Mouse (Mus musculus) heart, adult 18-20 months (tissue): ENCODE data around the gene Zscan12. TPM values are rescaled to one million over a fixed set of nuclear protein-coding genes. Genes with fewer than 3 reads are reported as not detected.
A peak's percentile ranks its signal among the peaks of the same experiment; 100 is the strongest.

Experiments
- DNase-seq, 2 experiments: peaks; one replicate each; pipeline ENCODE4 v3.0.0; 2021 to 2022; ENCODE audit warnings: mixed read lengths in 1 of 2
- long read RNA-seq, 2 experiments: library from polyadenylated mRNA; stranded (forward); transcript quantifications; one replicate each; pipeline ENCODE4 v2.0.0; 2021
- total RNA-seq, 2 experiments: library from RNA; stranded (reverse); gene quantifications; 2 replicates each; pipeline ENCODE4 v1.2.3; 2021

Zscan12 gene
- 1 to 10 TPM; 5.5 to 5.9 TPM for total RNA-seq
- long read RNA-seq, experiment 1, full-length matches to known transcripts: 2 of 7 reads
- long read RNA-seq, experiment 1, partial matches to known transcripts: 1 of 7 reads
- long read RNA-seq, experiment 1, other reads (novel, unspliced or antisense): 4 of 7 reads
- long read RNA-seq, experiment 2, full-length matches to known transcripts: 1 of 1 reads
- long read RNA-seq, experiment 2, partial matches to known transcripts: 0 of 1 reads
- long read RNA-seq, experiment 2, other reads (novel, unspliced or antisense): 0 of 1 reads

DNA sequence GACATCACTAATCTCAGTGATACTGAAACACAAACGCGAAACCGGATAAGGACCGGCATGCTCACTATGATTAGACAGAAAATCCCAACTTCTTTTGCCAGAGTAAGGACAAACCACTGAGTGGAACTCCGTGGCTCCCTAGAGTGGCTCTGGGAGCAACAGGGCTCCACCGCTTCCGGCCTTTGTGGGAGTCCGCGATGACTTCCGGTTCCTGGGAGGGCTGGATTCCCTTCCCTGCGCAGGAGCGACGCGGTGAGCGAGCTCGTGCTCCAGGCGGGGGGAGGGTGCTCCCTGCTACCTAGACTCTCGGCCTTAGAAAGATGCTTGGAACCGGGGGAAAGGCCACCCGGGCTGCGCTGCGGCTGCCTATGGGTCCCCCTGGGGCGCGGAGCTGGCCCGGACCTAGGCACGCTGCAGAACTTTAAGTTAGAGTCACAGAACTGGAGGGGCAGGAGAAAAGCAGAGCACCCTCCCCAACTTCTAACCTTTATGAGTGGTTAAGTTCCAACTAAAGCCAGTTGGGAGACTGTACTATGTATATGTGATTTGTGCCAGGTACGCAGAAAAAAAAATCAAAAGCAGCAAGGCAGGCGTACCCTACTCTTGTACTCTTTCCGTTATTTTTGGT is at the start of gene Zscan12:
Gene Zscan12 (plus strand): TSS at position 200 of the 628 bp plus-strand sequence.
- DNase-seq: peak; percentile 92 to 96

DNA sequence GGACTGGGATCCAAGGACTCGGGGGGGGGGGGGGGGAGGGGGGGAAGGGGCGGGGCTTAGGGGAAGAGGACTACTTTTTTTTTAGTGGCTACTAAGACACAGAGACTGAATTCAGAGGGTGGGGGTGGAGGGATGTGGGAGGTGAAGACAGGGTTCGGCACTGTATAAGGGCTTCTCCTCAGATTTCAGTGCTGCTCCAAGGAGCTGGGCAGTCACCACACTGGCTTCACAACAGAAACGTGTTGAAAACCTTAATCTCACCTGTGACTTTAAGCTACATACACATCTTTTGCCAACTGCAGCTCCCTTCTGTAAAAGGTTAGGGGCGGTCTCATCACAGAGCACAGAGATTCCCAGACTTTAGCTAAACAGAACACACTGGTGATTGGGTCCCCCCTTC is 49.8 kb upstream of the Zscan12 start:
- DNase-seq: no peak

DNA sequence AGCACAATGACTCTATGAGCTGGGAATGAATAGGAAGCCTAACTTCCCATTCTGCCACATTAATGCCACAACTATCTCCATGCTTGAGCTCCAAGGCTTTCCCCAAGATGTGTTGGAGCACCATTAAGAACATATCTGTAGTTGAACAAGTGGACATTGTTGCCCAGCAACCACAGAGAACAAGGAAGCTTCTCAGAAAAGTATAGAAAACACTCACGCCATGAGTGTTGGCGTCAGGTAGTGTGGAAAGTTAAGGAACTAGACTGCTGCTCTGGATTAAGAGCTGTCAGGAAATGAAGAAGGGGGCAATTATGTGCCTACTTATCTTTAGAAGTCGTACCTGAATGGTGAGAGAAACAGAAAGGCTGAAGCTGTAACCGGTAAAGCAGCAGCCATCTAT is 48.7 kb upstream of the Zscan12 start:
- no peak for DNase-seq

DNA sequence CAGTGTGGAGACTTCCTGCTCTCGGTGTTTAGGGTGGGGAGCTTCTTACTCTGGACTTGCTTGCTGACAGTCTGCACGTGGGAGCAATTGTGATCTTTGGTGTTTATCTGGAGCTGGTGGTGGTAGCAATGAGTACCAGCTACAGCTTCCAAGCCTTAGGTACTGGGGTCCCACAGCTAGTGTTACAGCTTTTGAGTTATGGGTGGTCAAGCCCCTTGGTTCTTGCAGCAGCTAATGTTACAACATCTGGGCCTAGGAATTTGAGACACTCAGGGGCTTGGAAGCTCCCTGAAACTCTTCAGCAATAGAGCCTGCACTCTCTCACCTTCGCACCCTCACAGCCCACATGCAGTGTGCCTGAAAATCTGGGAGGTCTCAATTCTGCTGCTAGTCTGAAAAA is 42.4 kb upstream of the Zscan12 start:
- DNase-seq: no peak

DNA sequence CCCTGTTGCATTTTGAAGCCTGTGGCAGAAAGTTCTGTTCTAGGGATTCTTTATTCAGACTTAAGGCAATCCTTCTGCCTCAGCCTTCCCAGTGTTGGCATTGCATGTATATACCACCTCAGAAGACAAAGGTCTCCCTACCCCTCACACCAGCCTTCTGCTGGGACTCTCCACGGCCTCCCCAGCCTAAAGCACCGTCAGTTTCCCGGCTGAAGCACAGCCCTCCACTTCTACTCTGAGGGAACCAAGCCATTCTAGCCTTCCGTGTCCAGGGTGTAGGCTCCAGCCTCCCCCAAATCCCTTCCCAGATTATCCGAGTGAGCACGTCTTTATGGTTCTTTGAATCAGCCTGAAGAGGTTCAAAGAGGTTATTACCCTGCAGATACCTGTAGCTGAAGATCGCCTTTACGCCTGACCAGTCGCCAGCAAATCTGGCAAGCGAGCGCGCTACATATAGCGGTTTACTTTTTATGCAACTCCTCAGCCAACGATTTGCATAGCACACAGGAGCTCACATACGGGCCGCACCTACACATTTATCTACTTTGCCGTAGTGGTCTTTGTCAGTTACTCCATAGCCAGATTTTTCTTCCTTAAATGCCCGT is 40.6 kb upstream of the Zscan12 start:
- no peak for DNase-seq

DNA sequence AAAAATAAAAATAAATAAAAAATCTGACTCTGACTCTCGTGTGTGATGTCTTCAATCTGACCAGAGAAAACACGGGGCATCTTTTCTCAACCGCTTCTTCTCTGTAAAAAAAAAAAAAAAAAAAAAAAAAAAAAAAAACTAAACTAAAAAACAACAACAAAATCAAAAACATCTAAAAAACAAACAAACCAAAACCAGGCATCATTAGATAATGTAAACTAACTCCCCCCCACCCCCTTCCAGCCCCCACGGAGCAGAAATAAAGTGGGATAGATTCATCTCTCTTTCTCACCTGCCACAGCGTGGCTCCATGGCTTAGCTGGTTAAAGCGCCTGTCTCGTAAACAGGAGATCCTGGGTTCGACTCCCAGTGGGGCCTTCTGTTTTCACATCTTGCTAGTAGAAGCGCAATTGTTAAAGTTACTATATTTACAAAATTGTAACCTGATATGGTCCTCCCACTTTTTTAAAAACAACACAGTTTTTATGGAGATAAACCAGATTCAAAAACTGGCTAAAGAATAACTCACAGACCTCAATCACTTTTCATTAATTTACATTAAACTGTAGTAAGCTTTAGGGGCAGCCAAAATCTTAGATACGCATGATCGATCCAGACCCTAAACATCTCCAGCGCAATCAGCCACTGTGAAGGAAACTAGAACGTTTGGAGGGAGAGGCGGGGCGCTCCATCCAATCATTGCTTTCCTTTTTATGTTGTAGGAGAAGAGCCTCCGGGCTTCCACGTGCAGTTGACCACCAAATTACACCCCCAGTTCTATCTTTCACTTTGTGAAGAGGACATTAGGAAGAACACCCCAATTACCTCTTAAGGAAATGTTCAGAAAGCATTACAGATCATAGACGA is 39.9 kb upstream of the Zscan12 start:
- peak in 1 of 2 experiments; percentile 23 for DNase-seq

DNA sequence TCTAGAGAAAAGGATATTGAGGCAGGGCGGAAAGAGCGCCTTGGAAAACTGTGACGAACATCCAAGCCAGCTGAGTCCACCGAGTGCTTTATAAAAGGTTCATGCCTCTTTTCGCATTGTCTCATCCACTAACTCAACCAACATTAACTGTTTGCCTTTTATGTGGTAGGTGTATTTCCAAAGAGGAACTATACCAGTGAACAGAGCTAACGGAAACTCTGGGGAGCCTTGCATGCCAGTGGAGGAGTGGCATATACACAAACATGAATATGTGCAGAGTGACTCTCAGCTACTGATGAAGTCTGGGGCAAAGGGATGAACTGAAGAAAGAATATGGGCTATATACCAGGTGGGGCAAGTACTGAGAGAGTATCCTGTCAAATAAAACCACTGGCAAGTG is 39.2 kb upstream of the Zscan12 start:
- no peak for DNase-seq

DNA sequence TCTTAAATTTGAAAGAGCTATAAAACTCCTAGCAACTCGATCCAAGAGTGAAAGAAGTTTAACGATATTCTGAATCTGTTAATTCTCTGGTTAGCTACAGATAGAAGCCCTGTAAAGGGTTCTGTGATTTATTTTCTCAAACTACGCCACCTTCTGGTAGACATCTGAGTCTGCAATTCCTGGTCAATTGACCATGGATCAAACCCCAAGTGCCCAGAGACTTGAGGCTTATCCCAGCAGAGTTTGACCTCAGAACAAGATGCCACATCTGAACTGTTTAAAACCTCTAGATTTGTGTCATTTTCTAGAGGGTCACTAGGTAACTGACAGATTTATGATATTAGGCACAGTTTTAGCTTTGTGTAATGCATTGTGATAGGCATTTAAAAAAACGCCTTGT is 36.4 kb upstream of the Zscan12 start:
- peak; percentile 7 to 20 for DNase-seq

DNA sequence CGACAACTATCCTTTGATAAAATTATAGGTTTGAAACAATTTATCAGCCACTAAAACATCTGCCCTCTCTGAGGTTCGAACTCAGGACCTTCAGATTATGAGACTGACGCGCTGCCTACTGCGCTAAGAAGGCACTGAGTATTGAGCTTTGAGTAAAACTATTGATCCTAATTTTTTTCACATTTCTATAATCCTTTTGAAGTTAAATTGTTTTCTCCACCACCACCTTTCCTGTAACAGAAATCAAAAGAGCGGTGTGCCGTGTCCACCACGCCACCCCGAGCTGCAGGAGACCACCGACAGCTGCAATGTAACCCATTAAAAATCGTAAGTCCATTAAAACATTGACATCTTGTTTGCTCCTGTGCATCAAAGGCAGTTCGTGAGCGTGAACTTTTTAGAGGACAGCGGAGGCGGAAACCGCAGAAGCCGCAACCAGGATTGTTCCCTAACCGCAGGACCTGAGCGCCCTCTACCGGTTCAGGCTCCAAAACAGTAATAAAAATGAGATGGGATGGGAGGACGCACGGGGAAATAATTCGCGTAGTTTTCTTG is 35.9 kb upstream of the Zscan12 start:
- peak; percentile 79 to 92 for DNase-seq

DNA sequence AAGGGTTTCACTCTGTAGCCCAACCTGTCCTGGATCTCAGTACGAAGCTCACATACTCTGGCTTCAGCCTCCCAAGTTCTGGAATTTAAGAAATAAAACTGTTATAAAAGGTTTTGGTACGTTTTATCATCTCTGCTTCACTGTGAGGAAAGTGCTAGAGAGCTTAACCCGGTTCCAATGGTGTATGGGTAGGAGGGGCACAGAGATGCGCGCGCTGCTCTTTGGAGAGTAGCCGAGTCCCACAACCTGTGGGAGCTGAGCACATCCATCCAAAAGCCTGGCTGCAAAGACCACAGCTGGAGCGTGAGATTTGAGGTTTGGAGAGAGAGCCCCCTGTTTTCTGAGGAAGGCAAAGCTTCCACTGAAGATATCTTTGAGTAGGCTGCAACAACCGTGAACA is 35.2 kb upstream of the Zscan12 start:
- DNase-seq: peak in 1 of 2 experiments; percentile 7

DNA sequence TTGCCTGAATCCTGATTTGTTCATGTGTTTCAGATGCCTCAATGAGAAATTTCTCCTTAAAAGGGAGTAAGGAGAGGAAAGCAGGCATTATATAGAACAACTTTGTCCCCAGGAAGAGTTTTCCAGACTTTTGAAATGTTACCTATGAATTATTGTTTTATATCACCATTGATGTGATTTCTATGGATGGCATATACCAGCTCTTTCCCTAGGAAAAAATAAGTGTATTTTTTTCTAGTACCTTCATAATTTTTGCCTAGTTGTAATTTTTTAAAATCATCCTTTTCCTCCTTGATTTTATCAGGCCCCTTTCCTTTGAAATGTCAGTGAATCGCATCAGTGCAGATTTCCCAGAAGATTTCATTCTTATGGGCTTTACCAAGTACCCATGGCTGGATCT is 16.0 kb upstream of the Zscan12 start, which contains the start of gene Olfr1367:
Gene Olfr1367 (plus strand): TSS at position 301 of the 400 bp plus-strand sequence.
- DNase-seq: no peak

DNA sequence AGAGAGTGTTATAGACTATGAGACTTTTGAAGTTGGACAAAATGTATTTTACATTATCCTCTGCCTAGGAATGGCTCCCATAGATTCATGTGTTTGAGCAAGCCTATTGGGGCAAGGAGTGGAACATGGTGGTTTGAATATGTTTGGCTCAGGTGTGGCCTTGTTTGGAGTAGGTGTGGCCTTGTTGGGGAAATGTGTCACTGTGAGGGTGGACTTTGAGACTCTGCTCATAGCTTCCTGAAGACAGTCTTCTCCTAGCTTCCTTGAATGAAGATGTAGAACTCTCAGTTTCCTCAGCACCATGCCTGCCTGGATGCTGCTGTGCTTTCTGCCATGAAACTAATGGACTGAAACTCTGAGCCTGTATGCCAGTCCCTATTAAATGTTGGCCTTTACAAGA is 12.0 kb upstream of the Zscan12 start:
- no peak for DNase-seq

DNA sequence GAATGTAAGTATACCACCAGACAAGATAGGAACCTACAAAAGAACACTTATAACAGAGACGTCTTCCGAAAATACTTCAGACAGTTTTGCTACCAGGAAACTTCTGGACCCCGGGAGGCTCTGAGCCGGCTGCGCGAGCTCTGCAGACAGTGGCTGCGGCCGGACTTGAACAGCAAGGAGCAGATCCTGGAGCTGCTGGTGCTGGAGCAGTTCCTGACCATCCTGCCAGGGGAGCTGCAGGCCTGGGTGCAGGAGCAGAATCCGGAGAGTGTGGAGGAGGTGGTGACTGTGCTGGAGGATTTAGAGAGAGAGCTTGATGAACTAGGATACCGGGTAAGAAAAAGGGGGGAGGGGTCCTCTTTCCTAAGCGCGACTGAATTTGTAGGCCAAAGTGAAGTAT is 1.1 kb downstream of the Zscan12 start:
- DNase-seq: no peak

DNA sequence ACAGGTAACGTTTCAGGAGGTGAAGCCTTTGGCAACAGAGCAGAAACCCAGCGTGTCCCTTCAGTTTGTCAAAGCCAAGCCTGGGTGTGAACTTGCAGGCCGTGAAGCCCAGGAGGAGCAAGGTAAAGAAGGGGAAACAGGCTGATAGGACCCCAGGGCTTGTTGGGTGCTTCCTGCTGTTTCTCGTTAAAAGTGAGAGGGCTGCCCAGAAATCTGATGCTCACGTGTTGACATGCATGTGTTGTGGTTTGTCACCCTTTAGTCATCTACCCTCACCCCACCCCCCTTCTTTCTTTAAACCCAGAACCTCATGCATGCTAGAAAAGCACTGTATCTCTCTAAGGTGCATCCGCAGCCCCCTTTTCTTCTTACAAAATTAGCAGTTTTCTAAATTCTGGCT is 4.0 kb downstream of the Zscan12 start:
- no peak for DNase-seq

DNA sequence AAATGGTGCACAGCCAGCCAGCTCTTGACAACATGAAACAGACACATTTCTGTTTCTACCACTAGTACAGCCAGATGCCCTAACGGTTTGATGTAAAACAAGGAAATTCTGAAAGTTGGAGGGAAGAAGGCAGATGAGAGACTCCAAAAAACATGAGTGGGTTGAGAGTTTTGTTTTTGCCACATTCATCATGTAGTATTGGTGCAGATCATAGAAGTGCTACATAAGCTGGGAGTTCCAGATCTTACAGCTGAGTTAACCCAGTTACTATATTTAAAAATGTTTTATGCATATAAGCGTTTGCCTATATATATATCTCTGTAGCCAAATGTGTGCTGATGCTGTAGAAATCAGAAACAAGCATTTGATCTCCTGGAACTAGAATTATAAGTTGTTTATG is 10.1 kb downstream of the Zscan12 start:
- no peak for DNase-seq

DNA sequence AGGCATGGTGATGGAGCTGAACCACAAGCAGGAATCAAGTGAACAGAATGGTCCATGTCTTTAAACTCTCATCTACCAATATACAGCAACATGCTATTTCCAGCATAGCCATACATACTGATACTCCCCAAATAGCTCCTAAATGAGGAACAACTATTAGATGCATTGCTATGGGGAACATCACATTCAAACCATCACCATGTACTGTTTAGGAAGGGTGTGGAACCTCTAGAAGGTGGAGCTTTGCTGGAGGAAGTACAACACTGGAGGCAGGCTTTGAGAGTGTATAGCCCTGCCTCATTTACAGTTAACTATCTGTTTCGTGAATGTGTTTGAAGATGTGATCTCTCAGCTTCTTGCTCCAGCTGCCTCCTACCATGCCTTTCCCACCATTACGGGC is 15.2 kb downstream of the Zscan12 start:
- DNase-seq: no peak

DNA sequence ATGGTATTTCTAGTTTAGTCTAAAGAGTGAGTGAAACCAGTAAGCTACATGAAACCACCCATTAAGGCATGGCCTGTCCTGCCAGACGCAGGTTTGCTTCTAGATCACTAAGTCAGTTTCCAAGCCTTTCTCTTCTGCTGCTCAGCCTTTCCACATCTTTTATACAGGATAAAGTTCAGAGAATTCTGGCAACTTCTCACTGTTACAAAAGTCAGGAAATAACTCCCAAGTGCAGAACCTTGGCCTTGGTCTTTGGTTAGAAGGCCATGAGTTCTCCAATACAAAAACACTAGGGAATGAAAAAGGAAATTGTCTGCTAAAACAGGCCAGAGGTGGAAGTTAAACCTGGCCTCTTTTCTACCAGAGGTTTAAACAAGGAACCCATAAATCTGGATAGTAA is 32.6 kb downstream of the Zscan12 start:
- DNase-seq: no peak

DNA sequence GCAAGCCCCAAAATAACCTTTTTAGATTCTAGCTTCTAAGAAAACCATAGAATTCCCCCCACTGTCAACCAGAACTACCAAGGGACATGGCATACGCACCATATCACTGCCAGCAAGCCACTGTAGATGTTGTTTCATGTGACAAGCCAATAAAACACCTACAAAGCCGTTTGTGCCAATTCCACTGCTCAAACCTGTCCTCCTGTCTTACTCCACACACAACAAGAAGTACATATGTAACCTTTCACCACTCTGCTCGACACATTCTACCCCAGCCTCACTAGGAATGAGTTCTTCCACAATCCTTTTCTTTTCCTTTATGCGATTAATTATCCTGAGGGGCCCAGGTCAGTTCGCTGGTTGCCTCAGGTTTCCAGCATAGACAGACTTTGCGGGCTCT is 33.0 kb downstream of the Zscan12 start:
- no peak for DNase-seq

DNA sequence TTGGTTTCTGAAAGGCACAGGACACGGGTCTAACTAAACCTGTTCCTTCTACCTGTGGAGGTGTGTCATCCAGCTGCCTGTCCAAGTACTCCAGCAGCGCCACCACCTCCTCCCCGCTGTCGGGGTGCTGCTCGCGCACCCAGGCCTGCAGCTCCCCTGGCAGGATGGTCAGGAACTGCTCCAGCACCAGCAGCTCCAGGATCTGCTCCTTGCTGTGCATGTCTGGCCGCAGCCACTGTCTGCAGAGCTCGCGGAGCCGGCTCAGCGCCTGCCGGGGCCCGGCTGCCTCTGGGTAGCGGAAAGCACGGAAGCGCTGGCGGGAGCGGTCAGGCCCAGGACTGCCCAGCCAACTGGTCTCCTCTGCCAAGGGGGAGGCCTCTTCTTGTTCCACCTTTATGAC is 33.4 kb downstream of the Zscan12 start:
- peak; percentile 23 to 25 for DNase-seq

DNA sequence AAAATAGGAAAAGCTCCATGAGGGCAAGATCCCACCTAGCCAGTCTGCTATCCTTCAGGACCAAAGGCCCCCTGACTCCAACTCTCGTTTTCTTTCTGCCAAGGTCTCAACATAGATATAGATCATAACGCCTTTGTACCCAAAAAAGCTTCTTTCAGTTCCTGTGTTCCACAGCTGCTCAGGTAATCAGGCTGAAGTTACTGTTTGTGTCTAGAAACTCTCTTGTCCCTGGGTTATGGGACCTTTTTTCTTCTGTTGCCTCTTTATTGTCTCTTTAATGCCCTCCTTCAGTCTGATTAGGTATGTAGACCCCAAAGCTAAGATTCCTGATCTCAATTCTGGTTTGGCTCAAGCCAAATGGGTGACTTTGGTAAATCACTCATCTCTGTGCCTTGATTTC is 34.9 kb downstream of the Zscan12 start:
- DNase-seq: no peak

DNA sequence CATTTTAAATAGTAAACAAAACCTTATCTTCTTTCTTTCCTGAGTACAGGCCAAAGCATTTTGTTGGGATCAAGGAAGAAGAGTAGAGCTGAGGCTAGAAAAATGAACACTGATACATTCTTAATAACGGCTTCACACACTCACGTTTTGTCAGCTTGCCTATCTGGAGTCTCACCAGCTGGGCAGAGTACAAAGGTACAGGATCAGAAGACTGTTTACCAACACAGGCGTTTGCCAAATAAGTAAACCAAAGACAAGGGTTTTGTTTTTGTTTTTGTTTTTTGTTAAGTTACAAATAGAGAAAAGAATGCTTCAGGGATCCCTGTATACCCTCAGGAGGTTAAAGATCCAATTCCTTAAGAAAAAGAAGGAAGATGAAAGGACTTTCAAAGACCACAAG is 38.5 kb downstream of the Zscan12 start:
- no peak for DNase-seq

DNA sequence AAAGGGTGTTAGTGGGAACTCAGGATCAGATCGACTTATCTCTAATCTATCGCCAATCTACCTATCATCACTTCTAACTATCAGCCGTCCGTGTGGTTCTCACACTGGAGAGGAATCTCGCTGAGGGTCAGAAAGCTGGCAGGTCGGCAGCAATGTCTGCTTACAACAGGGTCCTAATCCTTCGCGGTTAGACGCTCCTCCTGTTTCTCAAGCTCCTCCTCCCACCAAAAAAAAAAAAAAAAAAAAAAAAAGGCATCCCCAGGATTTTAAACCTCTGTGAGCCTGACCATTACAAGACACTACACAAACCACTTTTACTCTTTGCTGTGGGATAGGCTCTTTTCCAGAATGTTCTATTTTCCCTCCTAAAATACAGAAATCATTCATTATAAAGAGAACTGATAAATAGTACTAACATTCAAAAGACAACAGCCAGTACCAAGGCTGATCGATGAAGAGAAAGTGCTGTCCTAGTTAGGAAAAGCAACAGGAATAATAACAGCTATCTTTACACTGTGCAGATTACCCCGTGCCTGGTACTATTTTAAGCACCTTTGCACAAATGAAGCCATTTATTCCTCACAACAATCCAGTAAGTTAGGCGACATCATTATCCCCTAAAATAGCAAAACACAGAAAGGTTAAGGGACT is 39.1 kb downstream of the Zscan12 start:
- DNase-seq: no peak
